Mouse (Mus musculus): Measurements from ENCODE around the gene C130032M10Rik.

Gene C130032M10Rik

DNA sequence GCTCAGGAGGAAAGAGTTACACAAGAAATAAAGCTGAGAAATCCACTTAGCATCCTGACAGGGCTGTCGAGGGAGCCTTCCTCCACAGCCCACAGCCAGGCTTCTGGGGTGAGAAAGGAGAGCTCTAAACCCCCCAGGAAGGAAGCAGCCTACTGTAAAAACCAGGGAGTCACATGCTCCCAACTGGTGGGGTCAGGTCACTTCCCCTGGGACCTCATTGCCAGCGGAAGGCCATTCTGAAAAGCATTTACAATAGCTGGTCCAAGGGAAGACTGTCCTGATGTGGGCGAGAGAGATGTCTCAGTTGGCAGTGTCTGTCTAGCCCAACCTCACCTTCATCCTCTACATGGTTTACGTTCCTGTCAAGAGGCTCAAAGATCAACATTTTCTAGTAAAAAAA, 33.0 kb downstream of the C130032M10Rik start:
- no peak for DNase-seq (ENCODE audit: low spot score in 2 of 2)

DNA sequence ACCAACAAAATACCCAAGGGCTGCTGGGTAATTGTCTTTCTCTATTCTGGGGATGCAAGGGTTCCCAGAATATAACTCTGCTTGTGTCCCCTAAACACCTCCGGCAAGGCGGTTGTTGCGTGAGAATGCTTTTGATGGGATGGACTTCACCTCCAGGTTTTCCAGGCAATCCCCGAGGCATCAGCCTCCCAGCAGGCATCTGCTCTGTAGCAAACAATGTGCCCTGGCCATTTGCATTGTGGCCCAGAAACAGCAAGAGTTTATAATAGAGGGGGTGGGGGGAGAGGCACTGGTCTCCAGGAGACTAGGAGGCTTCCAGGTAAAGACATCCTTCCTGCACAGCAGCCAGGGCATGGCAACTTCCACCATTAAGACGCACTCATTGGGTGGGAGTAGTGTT, 33.6 kb downstream of the C130032M10Rik start:
- DNase-seq (ENCODE audit: low spot score in 2 of 2): no peak

DNA sequence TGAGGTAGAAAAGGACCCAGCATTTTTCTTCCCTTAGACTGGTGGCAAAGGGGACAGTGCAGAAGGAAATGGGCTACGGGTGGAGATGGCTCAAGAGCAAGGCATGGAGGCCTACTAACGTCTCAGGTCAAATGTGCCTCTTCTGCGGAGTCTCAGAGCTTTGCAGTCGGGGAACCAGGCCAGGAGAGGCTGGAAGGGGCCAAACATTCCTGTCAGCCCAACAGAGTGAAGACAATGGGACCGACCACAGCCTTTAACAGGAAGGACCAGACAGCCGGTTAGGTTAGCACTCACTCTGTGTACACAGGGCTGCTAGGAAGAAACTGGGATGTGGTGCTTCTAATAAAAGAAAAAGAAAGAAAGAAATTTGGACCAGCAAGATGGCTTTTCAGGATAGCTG, 34.5 kb downstream of the C130032M10Rik start:
- no peak for DNase-seq (ENCODE audit: low spot score in 2 of 2)

DNA sequence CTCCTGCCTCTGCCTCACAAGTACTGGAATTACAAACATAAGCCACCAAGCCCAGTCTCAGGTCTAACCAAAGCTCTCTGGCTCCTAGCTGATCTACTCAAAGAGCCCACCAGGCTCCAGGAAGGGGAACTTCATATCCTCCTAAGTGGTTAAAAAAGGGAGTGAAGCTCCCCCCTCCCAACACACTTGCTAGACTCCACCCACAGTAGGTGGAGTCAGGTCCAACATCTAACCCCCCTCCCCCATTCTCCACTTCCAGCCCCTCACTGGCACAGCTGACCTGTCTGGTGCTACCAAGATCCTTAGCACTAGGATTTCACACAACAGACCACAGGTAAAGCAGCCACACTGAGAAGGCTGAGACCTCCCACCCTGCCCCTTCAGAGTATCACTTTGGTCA, 38.3 kb downstream of the C130032M10Rik start:
- no peak for DNase-seq (ENCODE audit: low spot score in 2 of 2)

DNA sequence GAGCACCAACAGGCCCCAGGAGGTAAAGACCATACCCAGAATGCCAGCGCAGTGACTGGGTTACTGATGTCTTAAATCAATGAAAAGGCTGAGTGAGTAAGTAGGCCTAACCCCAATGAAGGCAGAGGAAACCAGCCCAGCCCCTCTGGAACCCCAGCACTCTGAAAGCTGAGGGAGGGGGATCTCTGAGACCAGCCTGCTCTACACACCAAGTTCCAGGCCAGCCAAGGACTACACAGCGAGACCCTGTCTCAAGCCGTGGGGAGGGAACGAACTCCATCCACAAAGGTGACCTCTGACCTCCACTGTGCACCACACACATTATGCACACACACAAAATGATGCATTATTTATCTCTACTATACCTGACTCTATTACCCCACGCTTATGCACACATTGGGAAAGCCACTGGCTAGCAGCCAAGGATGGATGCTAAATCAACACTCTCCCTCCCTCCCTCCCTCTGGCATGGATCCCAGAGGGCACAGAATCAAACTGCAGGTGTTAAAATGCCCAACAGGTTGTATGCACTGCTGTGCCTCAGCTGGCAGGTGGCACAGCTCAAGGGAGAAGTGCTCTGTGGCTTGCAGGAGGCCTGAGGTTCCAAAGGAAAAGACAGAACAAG, 39.0 kb downstream of the C130032M10Rik start:
- no peak for DNase-seq (ENCODE audit: low spot score in 2 of 2)

DNA sequence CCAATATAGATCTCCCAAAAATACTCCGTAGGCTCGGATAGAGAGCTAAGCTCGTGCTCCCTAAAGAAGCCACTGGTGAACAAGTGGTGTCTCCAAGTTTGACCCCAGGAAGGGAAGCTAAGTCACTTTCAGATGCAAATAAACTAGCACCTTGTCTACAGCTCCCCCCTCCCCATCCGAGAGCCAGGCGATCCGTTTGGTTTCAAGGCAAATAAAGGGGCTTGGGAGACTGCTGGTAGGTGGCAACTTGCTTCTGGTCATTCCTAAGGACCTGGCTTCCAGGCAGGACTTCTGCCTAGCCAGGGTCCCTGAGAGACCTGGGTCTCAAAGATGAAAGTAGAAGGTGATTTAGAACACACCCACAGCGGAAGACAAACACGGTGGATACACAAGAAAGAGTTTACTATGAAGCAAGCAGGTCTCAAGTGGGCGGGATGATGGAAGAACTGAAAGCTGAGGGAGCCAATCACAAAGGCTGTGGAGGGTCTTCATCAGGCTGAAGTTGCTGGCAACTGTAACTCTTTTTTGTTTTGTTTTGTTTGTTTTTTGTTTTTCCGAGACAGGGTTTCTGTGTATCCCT, 40.9 kb downstream of the C130032M10Rik start:
- DNase-seq (ENCODE audit: low spot score in 2 of 2): no peak

DNA sequence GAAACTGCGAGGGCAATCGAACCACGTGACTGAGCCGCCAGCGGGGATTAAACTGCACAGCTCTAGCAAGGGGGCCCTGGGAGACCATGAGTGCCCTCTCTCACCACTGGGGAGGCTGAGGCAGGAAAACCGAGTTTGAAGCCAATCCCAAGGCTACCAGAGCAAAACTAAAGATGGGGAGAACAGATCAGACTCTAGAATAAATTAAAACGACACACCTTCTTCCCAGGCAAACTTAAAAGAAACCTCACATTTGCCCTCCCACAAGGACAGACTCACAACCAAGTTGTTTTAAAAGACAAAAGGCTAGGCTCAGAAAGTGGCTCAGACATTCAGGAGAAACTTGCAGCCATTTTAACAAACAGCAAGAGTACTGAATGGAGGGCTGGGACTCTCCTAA, 41.6 kb downstream of the C130032M10Rik start:
- DNase-seq (ENCODE audit: low spot score in 2 of 2): no peak

DNA sequence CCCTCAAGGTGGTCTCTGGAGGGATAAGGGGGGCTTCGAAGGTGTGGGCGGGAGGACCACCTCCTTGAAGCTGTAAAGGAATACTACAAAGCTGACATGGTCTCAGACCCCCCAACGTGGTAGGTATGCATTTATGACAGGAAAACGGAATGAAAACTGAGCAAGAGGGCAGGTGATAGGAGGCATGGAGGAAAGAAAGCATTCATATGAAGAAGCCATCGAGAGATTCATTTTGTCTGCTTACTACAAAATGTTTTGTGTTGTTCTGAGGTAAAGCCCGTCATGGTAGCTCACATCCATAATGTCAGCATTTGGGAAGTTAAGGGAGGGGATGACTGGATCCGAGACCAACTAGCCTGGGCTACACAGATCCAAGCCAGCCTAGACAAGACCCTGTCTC, 44.6 kb downstream of the C130032M10Rik start:
- no peak for DNase-seq (ENCODE audit: low spot score in 2 of 2)

DNA sequence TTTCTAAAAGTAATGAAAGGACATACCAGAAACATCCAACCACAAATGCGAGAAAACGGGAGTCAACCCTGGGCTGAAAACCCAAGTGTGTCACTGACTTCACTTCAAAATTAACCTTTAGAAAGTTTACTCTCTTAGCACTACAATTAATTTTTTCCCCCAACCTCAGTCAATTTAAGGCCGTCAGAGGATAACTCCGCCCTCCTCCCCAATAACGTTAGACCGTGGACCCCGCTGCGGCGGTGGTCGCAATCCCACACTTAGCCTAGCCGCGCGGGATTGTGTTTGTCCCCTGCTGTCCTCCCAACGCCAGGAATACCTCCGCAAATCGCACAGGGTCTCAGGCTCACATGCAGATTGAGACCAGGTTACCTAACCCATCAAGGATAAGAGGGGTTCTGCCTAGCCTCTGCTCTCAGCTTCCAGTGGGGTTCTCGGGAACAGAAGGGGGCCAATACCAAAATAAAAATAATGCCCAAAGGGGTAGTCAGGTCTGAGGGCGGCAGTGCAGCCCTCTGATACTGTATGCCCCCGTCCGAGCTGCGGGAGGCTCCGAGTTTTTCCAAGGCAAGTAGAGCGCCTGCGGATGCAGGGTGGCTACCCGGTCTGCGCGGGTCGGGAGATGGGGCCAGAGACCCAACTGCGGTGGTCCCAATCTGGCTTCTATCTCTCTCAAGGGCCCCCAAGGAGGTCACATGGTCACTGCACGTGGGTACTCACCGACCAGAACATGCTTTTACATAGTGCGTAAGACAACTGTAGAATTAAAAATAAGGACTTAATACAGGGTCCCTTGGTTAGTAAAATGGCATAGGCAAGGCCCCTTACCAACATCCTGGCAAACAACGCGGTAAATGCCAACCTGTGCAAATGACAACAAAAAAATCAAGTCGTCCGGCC, 45.5 kb downstream of the C130032M10Rik start:
- no peak for DNase-seq (ENCODE audit: low spot score in 2 of 2)

DNA sequence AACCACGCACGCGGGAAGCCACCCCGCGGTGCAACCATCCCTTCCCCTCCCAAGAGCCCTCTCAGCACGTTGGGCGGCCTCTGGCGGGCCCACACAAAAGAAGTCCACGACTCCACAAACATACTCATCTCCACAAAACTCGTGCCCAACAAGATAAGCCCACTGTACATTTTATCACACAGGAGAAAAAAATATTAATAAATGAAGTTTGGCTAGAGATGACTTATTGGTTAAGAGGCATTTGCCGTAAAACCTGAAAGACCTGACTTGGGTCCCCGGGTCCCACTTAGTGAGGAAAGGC, 46.1 kb downstream of the C130032M10Rik start:
- no peak for DNase-seq (ENCODE audit: low spot score in 2 of 2)

DNA sequence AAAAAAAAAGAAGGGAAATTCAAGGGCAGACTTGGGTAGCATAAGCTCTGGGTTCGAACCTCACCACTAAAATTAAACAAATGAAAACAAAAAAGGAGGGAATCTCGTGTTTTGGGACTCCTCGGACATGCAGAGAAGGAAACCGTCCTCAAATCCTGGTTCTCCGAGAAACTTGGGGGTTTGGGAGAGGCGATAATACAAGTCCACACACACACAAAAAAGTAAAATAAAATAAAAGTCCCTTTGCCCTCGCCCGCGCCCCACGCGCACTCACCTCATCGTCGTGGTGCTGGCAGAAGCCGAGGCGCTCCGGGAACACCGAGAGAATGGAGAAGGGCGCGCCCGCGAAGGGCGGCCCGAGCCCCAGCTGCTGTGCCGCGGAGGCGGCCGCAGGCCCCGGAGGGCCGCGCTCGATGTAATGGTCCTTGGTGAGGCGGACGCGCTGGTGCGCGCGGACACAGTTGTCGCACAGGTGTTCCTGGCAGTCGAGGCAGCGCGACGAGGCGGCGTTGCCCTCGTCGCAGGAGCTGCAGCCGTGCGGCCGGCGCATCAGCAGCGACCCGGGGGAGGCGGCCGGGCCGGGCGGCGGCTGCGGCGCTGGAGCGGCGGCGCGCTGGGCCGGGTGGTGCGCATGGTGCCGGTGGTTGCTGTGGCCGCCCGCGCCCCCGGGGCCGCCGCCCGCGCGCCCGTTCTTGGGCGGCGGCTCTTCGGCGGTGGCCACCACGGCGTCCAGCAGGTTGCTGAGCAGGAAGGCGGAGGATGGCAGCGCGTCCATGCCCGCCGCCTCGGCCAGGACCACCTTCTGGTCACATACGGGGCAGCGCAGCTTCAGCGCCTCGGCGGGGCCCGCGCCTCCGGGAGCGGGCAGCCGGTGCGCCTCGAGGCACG, 46.8 kb downstream of the C130032M10Rik start:
- no peak for DNase-seq (ENCODE audit: low spot score in 2 of 2)

DNA sequence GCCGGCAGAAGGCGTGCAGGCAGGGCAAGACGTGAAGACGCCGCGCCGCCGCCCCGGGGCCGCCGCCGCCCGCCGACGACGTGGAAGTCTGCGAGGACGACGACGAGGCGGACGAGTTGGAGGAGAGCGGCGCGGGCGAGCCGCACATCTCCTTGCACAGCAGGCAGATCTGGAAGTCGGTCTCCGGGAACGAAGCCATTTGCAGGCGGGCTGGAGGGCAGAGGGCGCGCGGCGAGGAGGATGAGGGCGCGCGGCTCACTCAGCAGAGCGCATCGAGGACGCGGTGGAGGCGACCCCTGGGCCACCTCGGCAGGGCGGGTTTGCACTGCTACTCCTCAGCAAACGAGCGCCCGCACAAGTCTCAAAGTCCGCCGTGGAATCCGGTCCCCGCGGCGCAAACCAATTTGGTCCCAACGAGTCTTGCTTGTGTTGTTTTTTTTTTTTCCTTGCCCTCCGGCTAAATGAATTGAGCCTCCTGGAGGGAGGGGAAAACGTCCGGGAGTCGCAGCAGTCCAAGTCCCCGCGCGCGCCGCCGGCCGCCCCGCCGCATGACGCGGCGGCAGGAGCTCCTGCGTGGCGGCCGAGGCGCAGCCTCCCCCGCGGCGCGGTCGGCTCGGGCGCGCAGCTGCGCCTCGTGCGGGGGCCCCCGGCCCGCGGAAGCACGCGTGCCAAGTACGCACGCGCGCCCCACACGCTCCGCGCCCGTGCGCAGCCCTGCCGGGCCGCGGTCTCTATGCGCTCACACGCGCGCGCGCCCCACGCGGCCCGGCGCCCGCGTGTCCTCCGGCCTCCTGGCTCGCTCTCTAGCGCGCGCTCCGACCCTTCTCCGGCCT, 47.6 kb downstream of the C130032M10Rik start:
- DNase-seq (ENCODE audit: low spot score in 2 of 2): peak in 1 of 2 experiments; percentile 24

DNA sequence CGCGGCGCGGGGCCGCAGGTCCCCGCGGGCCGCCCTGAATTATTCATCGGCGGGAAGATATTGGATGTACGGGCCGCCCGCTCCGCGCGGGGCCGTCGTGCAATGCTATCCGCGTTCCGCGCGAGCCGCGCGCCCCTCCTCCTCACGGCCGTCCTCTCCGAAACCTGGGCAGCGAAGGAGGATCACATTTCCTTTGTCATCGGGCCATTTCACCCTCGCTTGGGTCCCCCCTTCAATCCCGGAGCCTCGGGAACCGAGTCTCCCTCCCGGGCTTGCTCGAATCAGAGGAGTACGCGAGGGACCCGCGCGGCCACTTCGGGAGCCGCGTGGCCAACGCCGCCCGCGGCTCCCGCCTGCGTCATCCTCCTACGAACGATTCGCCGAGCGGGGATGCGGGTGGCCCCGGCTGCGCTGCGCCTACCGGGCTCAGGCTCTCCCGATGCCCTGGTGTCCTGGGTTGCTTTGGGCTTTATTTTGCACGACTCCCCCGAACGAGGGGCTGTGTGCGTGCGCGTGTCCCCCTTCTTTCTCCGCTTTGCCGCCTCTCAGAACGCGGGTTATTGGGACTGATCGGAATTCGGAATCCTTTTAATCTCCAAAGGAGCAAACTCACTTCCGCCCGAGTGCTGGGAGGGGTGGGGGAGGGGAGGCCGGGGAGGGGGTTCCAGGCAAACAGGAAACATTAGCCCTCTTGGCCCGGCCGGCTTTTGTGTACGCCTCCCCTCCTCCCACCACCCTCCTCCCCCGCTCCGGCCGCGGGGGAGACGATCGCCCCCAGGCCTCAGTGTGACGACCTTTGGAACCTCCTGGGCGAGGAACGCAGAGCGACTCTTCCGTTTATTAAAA, 48.5 kb downstream of the C130032M10Rik start, which contains the start of gene Trim71:
TSS of gene Trim71 (minus strand) at position 609 of the 846 bp plus-strand sequence.
- DNase-seq (ENCODE audit: low spot score in 2 of 2): peak; percentile 19 to 32

DNA sequence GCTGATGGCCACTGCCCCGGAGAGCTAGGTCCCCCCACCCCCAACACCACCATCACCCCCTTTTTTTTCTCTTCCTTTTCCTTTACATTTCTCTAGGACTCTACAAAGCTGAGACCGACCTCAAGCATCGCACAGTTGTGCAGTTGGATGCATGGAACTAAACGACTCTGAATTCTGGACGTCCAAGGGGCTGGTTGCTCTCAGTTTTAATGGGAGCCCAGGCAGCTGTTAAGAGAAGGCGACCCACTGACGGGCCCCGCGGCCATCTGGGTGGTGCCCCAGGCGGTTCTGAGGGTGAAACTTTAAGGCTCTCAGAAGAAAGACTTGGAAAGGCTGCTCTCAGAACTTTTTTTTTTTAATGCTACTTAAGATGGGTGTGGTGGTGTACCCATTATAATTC, 49.2 kb downstream of the C130032M10Rik start:
- no peak for DNase-seq (ENCODE audit: low spot score in 2 of 2)
